In genomic region chr16:4726528-4727128, GRCm38 (mm10) we compare ENCODE assay signal across 8 mouse cellular contexts. TPM values are rescaled to one million over a fixed set of nuclear protein-coding genes. Genes with fewer than 3 reads are reported as not detected.
DNase-seq lines count a peak whose midpoint lies in the region; ATAC-seq lines count a peak whose summit lies in the region.

No protein-coding gene starts in this region.

- H3K4me2 ChIP-seq in forebrain, embryonic 12.5 days = peak overlapping the region; percentile 92
- H3K4me2 ChIP-seq in kidney, embryonic 16.5 days (replicated peaks; ENCODE audit: low read depth, low read length) = peak overlapping the region; percentile 58

- H3K4me3 ChIP-seq in forebrain, embryonic 12.5 days (replicated peaks) = peak overlapping the region; percentile 85
- H3K4me3 ChIP-seq in kidney, embryonic 16.5 days (ENCODE audit: low read length) = peak overlapping the region; percentile 87
- H3K4me3 ChIP-seq in midbrain, embryonic 10.5 days = peak overlapping the region; percentile 71

- peaks cover 12% of the 10 kb centered on the region for H3K4me1 ChIP-seq in forebrain, embryonic 12.5 days
- peaks cover 14% of the 10 kb centered on the region for H3K4me1 ChIP-seq in kidney, embryonic 16.5 days (ENCODE audit: insufficient read depth, low read length)
- peaks cover 22% of the 10 kb centered on the region for H3K4me1 ChIP-seq in midbrain, embryonic 10.5 days

- H3K27me3 ChIP-seq in forebrain, embryonic 12.5 days = peaks cover 5% of the 10 kb centered on the region; the same call in 1 of the 2 replicates
- H3K27me3 ChIP-seq in kidney, embryonic 16.5 days (ENCODE audit: insufficient read depth, low read length) = no peaks in the 10 kb centered on the region
- H3K27me3 ChIP-seq in midbrain, embryonic 10.5 days (ENCODE audit: low read depth, poor library complexity, severe bottlenecking) = 0 out of 2 replicates have a peak, but pooled peaks cover 4% of the 10 kb centered on the region

- H3K9ac ChIP-seq in forebrain, embryonic 12.5 days = peak overlapping the region; percentile 85
- H3K9ac ChIP-seq in kidney, embryonic 16.5 days (replicated peaks; ENCODE audit: low read length) = peak overlapping the region; percentile 89

- DNase-seq in gastrocnemius, adult 8-10 months (ENCODE audit: low spot score in 2 of 2) = peak; percentile 30 to 42
- no peak for DNase-seq in gastrocnemius, postnatal 4 days (ENCODE audit: low spot score in 2 of 2)
- peak; percentile 9 for DNase-seq in thymus, postnatal 0 days (ENCODE audit: low spot score)
- DNase-seq in thymus, postnatal 36 days = no peak
- DNase-seq in midbrain, embryonic 10.5 days (ENCODE audit: low spot score) = no peak
- DNase-seq in thymus, postnatal 4 days = no peak

- no peaks in the 10 kb centered on the region for H3K36me3 ChIP-seq in forebrain, embryonic 12.5 days (replicated peaks)
- H3K36me3 ChIP-seq in kidney, embryonic 16.5 days (ENCODE audit: insufficient read depth, low read length) = no peaks in the 10 kb centered on the region
- H3K36me3 ChIP-seq in midbrain, embryonic 10.5 days = peaks cover 3% of the 10 kb centered on the region; the same call in 1 of the 2 replicates

- peak; percentile 65 for ATAC-seq in forebrain, embryonic 12.5 days (ENCODE audit: low FRiP score)
- ATAC-seq in kidney, embryonic 16.5 days (ENCODE audit: low FRiP score, low TSS enrichment) = peak; percentile 63

- no peaks in the 10 kb centered on the region for H3K9me3 ChIP-seq in forebrain, embryonic 12.5 days
- no peaks in the 10 kb centered on the region for H3K9me3 ChIP-seq in kidney, embryonic 16.5 days (ENCODE audit: low read length)
- no peaks in the 10 kb centered on the region for H3K9me3 ChIP-seq in midbrain, embryonic 10.5 days (replicated peaks)

- WGBS in forebrain, embryonic 12.5 days = under 1% methylated on average over 40 of the region's 40 CpGs
- under 1% methylated on average over 37 of the region's 40 CpGs for WGBS in kidney, embryonic 16.5 days
- WGBS in midbrain, embryonic 10.5 days = 2% methylated on average over 40 of the region's 40 CpGs

- H3K27ac ChIP-seq in forebrain, embryonic 12.5 days = peak overlapping the region; percentile 76
- H3K27ac ChIP-seq in kidney, embryonic 16.5 days (ENCODE audit: low read length) = peak overlapping the region; percentile 85
- peak overlapping the region; percentile 88 for H3K27ac ChIP-seq in midbrain, embryonic 10.5 days (replicated peaks)

RNA-seq across cellular contexts. Expression of gene Hmox2, which starts 0.5 kb away (rescaled TPM):
- total RNA-seq in gastrocnemius, adult 8-10 months (2022) = 10 to 100 TPM; 38.6 to 42.3 (median 41.9) TPM
- total RNA-seq in gastrocnemius, postnatal 4 days (2021) = 10 to 100 TPM; 54.3 to 56.2 TPM
- 125 and 127 TPM in 2 replicates for polyA plus RNA-seq in thymus, postnatal 0 days (2015; fragmentation: Nextera tagmentation; extraction: Ambion mirVana)
- polyA plus RNA-seq in forebrain, embryonic 12.5 days (2016; fragmentation: Nextera tagmentation; extraction: Ambion mirVana) = 70.7 and 73.5 TPM in 2 replicates
- 117 and 120 TPM in 2 replicates for polyA plus RNA-seq in kidney, embryonic 16.5 days (2015; fragmentation: Nextera tagmentation; extraction: Ambion mirVana)
- 73.9 and 76.1 TPM in 2 replicates for polyA plus RNA-seq in midbrain, embryonic 10.5 days (2016; fragmentation: Nextera tagmentation; extraction: Ambion mirVana)

RNA-seq across cellular contexts. Expression of gene Nmral1, which starts 7.5 kb away (rescaled TPM):
- 1 to 10 TPM; 1.9 to 3.3 (median 2.8) TPM for total RNA-seq in gastrocnemius, adult 8-10 months (2022)
- 10 to 100 TPM; 14.0 to 15.1 TPM for total RNA-seq in gastrocnemius, postnatal 4 days (2021)
- polyA plus RNA-seq in thymus, postnatal 0 days (2015; fragmentation: Nextera tagmentation; extraction: Ambion mirVana) = 40.4 and 43.0 TPM in 2 replicates
- 167 and 170 TPM in 2 replicates for polyA plus RNA-seq in forebrain, embryonic 12.5 days (2016; fragmentation: Nextera tagmentation; extraction: Ambion mirVana)
- polyA plus RNA-seq in kidney, embryonic 16.5 days (2015; fragmentation: Nextera tagmentation; extraction: Ambion mirVana) = 96.7 and 100 TPM in 2 replicates
- polyA plus RNA-seq in midbrain, embryonic 10.5 days (2016; fragmentation: Nextera tagmentation; extraction: Ambion mirVana) = 195 and 217 TPM in 2 replicates

RNA-seq across cellular contexts. Expression of gene Coro7, which starts 47.1 kb away (rescaled TPM):
- 10 to 100 TPM; 11.7 to 15.1 (median 14.0) TPM for total RNA-seq in gastrocnemius, adult 8-10 months (2022)
- total RNA-seq in gastrocnemius, postnatal 4 days (2021) = 10 to 100 TPM; 27.3 to 28.5 TPM
- polyA plus RNA-seq in thymus, postnatal 0 days (2015; fragmentation: Nextera tagmentation; extraction: Ambion mirVana) = 51.9 and 55.0 TPM in 2 replicates
- polyA plus RNA-seq in forebrain, embryonic 12.5 days (2016; fragmentation: Nextera tagmentation; extraction: Ambion mirVana) = 13.5 and 18.5 TPM in 2 replicates
- polyA plus RNA-seq in kidney, embryonic 16.5 days (2015; fragmentation: Nextera tagmentation; extraction: Ambion mirVana) = 21.4 and 24.0 TPM in 2 replicates
- 21.4 and 25.0 TPM in 2 replicates for polyA plus RNA-seq in midbrain, embryonic 10.5 days (2016; fragmentation: Nextera tagmentation; extraction: Ambion mirVana)

Comparison
In these comparisons a context has a peak if more than half of its experiments do, and no peak if none do; other contexts are left out.
1. DNase-seq: peak in gastrocnemius, adult 8-10 months (2 of 2) and thymus, postnatal 0 days (single experiment); none in gastrocnemius, postnatal 4 days (0 of 2), thymus, postnatal 36 days (0 of 2), midbrain, embryonic 10.5 days (single experiment) and thymus, postnatal 4 days (single experiment).
2. Peak in every context shown above with its lines, with median percentiles within 50 percentile points of each other: H3K27ac ChIP-seq and H3K4me3 ChIP-seq.